Mouse (Mus musculus) ES-Bruce4 (cell line): ENCODE results near the gene Spz1.

Experiments
- CTCF ChIP-seq: IDR thresholded peaks from one replicate; pipeline ENCODE4 v1.8.1; 2011; ENCODE audit warnings: low read depth, low read length
- POLR2A ChIP-seq: IDR thresholded peaks from one replicate; pipeline ENCODE4 v1.8.1; 2011; ENCODE audit warnings: low read length; ENCODE audit not compliant: insufficient read depth

DNA sequence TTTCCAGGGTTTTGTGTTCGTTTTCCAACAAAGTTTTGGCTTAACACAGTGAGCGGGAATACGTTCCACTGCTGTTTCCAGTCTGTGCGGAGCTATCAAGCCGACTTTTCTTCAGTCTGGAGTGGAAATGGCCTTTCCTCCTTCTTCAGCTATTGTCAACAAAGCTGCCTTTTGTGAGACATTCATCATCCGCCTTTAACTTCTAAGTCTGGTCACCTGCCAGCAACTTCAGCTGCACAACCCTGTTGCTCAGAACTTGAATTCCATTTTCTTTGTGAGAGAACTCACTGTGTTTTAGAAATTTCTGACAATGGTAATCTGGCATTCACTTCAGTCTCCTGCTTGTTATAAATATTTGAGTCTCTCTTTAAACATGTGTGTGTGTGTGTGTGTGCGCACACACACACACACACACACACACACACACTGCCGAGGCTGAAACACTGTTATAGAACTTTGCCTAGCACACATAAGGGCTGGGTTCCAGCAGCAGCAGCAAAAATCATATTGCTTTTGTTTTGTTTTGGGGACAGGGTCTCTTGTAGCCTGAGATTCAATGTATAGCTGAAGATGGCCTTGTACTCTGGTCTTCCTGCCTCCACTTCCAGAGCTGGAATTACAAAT lies 8.2 kb upstream of the Spz1 start:
- TF ChIP-seq POLR2A (no peak), CTCF (no peak)
